Mouse (Mus musculus): ENCODE data around the gene Herpud1. TPM values are rescaled to one million over a fixed set of nuclear protein-coding genes. Genes with fewer than 3 reads are reported as not detected.

Gene Herpud1
- polyA plus RNA-seq, 1 experiment from 2014 or later = 66.5 TPM

DNA sequence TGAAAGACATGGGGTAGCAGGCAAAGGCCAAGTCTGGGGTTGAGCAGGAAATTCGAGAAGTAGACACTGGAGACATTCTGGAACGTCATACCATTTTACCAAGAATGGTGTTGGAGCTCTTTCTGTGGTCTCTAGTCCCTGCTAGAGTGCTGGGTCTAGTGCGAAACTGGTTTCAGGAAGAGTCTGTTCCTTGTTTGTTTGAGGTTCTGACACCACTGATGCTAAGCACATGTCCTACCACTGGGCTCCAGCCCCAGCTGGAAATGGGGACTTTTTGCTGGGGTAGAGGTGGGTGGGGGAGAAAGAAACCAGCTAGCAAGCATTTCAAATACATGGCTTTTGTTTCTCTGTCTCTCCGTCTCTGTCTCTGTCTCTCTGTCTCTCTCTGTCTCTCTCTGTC lies 9.2 kb upstream of the Herpud1 start:
- H3K4me1 ChIP-seq = no peaks in the 10 kb centered on the region
- no peak overlapping the region for H3K9ac ChIP-seq (replicated peaks)
- no peaks in the 10 kb centered on the region for H3K36me3 ChIP-seq
- H3K27ac ChIP-seq (replicated peaks) = no peak overlapping the region
- no peak for ATAC-seq (replicated peaks)
- H3K9me3 ChIP-seq = no peaks in the 10 kb centered on the region
- no peak overlapping the region for H3K4me3 ChIP-seq
- H3K4me2 ChIP-seq (replicated peaks) = no peak overlapping the region
- 86% methylated on average over 4 of the region's 4 CpGs for WGBS
- H3K27me3 ChIP-seq = no peaks in the 10 kb centered on the region

DNA sequence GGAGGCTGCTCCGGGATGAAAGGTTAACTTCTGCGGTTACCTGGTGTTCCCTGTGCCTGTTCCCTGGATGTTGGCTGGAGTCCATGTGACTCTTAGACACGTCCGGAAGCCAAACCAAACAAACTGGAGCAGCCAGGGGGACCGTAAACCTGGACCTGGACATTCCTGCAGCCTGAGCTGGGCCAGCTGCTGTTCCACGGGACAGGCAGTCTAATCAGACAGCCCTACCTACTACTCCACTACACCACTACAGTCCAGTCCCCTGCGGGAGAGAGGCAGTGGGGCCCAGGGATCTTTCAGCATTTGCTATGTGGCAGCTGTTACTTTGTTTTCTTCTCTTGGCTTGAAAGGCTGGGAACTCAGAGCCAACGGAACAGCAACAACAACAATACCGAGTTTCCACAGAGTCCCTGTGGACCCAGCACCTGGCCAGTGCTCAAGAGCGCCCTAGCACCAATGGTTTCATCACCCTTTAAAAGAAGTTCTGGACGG lies 8.5 kb upstream of the Herpud1 start:
- ATAC-seq (replicated peaks) = no peak
- no peaks in the 10 kb centered on the region for H3K4me1 ChIP-seq
- 73% methylated on average over 11 of the region's 11 CpGs for WGBS

DNA sequence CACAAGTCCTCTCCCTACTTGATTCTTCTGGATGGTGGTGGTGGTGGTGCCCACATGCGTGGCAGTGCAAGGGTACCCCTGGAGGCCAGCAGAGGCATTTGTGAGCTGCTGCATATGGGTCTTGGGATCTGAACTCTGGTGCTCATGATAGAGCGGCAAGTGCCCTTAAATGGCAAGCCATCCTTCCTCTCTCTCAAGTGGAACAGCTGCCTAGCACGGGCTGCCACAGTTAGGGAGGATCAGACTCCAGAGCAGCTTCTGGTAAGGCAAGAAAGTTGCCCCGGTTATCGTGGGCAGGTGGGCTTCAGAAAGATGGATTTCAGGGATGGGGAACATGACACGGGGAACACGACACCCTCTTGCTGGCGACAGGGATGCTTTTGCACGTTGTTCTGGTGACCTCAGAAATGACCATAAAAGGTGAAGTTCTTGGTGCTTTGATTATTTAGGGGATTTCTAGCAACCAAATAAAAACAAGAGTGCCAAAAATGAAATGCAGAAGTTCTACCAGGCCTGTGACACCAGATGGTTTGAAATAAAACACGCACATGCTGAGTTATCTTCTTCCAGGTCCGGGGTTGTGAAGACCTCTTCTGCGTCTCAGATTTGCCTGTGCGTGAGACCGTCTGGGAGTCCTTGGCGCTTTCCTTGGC lies 7.3 kb upstream of the Herpud1 start:
- H3K4me3 ChIP-seq = no peak overlapping the region
- no peaks in the 10 kb centered on the region for H3K9me3 ChIP-seq
- H3K27me3 ChIP-seq = no peaks in the 10 kb centered on the region
- H3K4me1 ChIP-seq = no peaks in the 10 kb centered on the region
- H3K36me3 ChIP-seq = no peaks in the 10 kb centered on the region
- ATAC-seq (replicated peaks) = no peak
- no peak overlapping the region for H3K27ac ChIP-seq (replicated peaks)
- 91% methylated on average over 15 of the region's 15 CpGs for WGBS
- H3K9ac ChIP-seq (replicated peaks) = no peak overlapping the region
- no peak overlapping the region for H3K4me2 ChIP-seq (replicated peaks)

More for the DNA sequence above, 8.5 kb upstream of the Herpud1 start:
- Histone ChIP-seq H3K9ac (replicated peaks) (no peak overlapping the region), H3K9me3 (no peaks in the 10 kb centered on the region), H3K4me3 (no peak overlapping the region), H3K4me2 (replicated peaks) (no peak overlapping the region), H3K27me3 (no peaks in the 10 kb centered on the region), H3K27ac (replicated peaks) (no peak overlapping the region), H3K36me3 (no peaks in the 10 kb centered on the region)

DNA sequence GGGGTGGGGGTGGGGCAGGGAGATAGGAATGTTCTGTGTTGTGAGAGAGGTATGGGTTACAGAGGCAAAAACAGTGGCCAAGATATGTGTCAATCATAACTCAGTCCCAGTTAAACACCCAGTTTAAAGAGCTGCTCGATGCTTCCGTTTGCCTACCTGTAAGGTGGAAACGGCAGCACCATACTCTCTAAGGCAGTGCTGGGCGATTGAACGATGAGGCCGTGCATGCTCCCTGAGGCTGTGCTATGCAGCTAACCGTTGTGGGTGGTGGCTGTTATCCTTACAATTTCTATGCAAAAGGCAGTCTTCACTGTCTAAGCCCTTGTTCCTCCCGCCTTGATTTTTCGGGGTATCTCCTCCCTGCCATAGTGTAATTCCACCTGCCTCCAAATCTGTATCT lies 6.6 kb upstream of the Herpud1 start:
- H3K4me2 ChIP-seq (replicated peaks) = no peak overlapping the region
- H3K4me1 ChIP-seq = no peaks in the 10 kb centered on the region
- no peak overlapping the region for H3K4me3 ChIP-seq
- H3K27ac ChIP-seq (replicated peaks) = no peak overlapping the region
- no peaks in the 10 kb centered on the region for H3K9me3 ChIP-seq
- no peak overlapping the region for H3K9ac ChIP-seq (replicated peaks)
- 95% methylated on average over 9 of the region's 9 CpGs for WGBS
- H3K27me3 ChIP-seq = no peaks in the 10 kb centered on the region
- ATAC-seq (replicated peaks) = no peak
- no peaks in the 10 kb centered on the region for H3K36me3 ChIP-seq

DNA sequence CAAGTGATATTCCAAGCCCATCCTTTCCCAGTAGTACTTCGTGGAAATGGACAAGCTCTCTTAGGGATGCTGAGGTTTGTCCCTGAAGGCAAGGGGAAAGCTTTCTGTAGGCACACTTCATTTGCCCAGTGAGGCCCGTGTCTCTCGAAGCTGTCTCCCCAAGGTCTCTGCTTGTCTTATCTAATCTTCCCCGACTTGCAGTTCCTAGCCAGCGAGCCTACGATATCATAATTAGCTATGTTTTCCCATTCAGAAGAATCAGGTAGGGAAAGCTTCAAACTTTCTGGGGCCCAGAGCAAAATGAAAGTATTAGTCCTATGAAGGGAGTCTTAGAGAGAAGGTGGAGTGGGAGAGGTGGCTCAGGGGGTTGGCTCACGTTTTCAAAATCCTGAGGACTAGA lies 2.1 kb upstream of the Herpud1 start:
- H3K27me3 ChIP-seq = no peaks in the 10 kb centered on the region
- H3K27ac ChIP-seq (replicated peaks) = no peak overlapping the region
- H3K36me3 ChIP-seq = no peaks in the 10 kb centered on the region
- WGBS = 90% methylated on average over 7 of the region's 7 CpGs
- no peak overlapping the region for H3K4me2 ChIP-seq (replicated peaks)
- no peaks in the 10 kb centered on the region for H3K9me3 ChIP-seq
- no peak overlapping the region for H3K4me3 ChIP-seq
- ATAC-seq (replicated peaks) = no peak
- no peak overlapping the region for H3K9ac ChIP-seq (replicated peaks)
- peaks cover 16% of the 10 kb centered on the region for H3K4me1 ChIP-seq

DNA sequence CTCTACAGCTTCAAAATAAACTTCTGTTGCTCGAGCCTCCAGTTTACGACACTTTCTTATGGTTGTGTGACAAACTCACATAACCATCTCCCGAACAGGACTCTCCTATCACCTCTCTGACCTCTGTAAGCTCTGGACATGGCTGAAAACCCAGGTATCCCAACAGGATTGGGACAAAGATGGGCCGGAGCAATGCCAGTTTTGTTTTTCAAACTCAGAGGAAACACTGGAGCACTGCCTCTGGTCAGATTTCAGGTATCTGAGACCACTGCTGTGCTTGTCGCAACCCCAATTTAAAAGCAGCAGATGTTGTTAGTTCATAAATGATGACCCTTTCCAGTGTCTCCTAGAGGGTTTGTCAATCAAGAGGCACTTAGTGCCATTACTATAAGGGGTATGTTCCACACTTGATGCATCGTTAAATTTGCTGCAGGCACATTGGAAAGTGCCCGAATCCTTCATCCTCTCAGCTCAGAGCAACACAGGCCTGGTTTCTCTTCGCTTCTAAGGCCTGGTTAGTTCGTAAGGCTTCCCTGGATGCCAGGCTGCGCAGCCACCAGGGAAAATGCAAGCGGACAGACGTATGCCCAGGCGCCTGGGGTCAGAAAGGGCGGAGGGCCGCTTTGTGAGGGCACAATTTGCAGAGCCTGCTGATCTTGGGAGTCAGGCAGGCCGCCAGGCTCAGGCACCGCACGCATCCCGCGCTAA lies 578 bp upstream of the Herpud1 start:
- ATAC-seq (replicated peaks) = no peak; the same call in 1 of the 2 replicates
- Histone ChIP-seq H3K36me3 (peaks cover 13% of the 10 kb centered on the region), H3K4me3 (peak overlapping the region; percentile 84), H3K27ac (replicated peaks) (peak overlapping the region; percentile 91), H3K27me3 (no peaks in the 10 kb centered on the region), H3K9me3 (no peaks in the 10 kb centered on the region), H3K4me2 (replicated peaks) (peak overlapping the region; percentile 77), H3K9ac (replicated peaks) (peak overlapping the region; percentile 90), H3K4me1 (peaks cover 16% of the 10 kb centered on the region)
- WGBS = 26% methylated on average over 20 of the region's 20 CpGs

DNA sequence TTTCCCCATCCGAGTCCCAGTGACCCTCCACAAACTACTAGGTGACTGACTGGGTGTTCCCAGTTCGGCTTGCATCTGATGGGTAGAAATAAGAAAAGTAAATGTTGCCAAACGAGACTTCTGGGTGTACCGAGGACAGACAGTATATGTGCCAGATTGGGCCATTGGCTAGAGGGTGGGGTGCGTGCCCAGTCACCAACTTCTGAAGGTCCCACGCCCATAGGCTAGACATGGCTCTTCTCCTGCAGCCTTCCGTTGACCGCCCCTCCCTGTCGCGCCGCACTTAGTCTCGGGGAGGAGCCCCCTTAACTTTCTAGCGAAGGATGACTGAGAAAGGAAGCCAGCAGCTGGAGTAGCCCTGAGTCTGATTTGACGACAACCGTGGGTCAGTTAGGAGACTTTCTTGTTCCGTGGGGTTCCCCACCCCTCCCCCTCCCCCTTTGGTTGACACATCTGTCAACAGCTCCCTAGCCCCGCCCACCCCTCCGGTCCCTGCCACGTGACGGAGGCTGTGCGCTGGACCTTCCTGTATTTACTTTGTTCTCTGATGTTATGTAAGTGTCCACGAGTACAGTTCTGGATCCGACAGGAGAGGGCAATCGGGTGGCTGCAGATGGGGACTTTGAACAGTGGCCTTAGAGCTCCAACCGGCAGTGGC lies 918 bp downstream of the Herpud1 start:
- Histone ChIP-seq H3K4me1 (peaks cover 16% of the 10 kb centered on the region), H3K4me3 (peak overlapping the region; percentile 84), H3K9ac (replicated peaks) (peak overlapping the region; percentile 90), H3K9me3 (no peaks in the 10 kb centered on the region), H3K27me3 (no peaks in the 10 kb centered on the region), H3K4me2 (replicated peaks) (peak overlapping the region; percentile 77), H3K27ac (replicated peaks) (peak overlapping the region; percentile 91), H3K36me3 (peaks cover 28% of the 10 kb centered on the region)
- 1% methylated on average over 24 of the region's 25 CpGs for WGBS
- peak; percentile 15; the same call in 1 of the 2 replicates for ATAC-seq (replicated peaks)

DNA sequence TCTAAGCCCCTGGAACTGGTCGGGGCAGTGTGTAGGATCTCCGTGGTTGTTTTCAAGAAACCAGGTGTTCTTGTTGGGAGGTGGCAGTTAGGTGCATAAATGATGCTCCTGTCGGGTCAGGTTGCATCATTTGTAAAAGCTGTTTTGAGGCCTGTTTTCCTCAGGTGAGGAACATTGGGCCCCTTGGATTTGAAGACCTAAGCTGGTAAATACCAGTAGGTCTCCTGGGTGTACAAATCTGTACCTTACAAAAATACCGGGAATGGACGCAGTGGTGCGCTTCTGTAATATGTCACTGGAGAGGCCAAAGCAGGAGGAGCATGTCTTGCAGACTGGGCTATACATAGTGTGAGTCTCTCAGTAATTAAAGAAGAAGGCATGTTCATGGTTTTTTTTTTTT lies 1.5 kb downstream of the Herpud1 start:
- Histone ChIP-seq H3K27ac (replicated peaks) (no peak overlapping the region), H3K4me3 (peak overlapping the region; percentile 84), H3K9me3 (no peaks in the 10 kb centered on the region), H3K9ac (replicated peaks) (peak overlapping the region; percentile 90), H3K36me3 (peaks cover 34% of the 10 kb centered on the region), H3K27me3 (no peaks in the 10 kb centered on the region), H3K4me2 (replicated peaks) (peak overlapping the region; percentile 77), H3K4me1 (peaks cover 16% of the 10 kb centered on the region)
- ATAC-seq (replicated peaks) = no peak
- 37% methylated on average over 6 of the region's 6 CpGs for WGBS

DNA sequence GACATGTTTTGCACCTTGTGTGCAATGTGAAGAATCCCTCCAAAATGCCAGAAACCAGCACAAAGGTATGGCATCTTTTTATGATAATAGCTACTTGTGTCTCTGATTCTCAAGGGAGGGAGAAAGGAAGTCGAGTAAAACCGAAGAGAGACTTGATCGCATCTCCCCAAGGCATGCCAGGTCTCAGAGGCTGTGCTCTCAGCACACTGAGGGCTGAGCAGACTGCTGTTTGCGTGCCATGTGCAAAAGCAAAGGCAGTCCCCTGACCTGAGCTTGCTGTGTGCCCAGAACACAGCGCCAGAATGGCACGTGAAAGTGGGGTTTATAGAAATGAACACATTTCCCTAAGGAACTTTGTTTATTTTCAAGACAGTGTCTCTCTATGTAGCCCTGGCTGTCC lies 3.3 kb downstream of the Herpud1 start:
- Histone ChIP-seq H3K4me3 (no peak overlapping the region), H3K9ac (replicated peaks) (no peak overlapping the region), H3K4me1 (peaks cover 16% of the 10 kb centered on the region), H3K4me2 (replicated peaks) (no peak overlapping the region), H3K36me3 (peaks cover 50% of the 10 kb centered on the region), H3K9me3 (no peaks in the 10 kb centered on the region), H3K27ac (replicated peaks) (no peak overlapping the region), H3K27me3 (no peaks in the 10 kb centered on the region)
- WGBS = 89% methylated on average over 6 of the region's 6 CpGs
- ATAC-seq (replicated peaks) = no peak

DNA sequence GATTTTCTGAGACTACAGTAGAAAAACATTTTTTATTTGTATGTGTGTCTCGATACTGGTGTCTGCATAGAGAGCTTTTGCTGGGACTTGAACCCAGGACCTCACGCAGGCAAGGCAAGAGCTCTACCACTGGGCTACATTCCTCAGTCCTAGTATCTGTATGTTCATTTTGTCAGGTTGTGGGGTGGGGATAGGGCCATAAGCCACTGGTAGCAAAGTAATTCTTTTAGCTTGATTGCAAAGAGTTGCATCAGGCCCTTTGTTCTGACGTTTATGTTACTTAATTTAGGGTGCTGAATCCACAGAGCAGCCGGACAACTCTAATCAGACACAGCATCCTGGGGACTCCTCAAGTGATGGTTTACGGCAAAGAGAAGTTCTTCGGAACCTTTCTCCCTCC lies 4.2 kb downstream of the Herpud1 start:
- Histone ChIP-seq H3K4me3 (no peak overlapping the region), H3K9me3 (no peaks in the 10 kb centered on the region), H3K36me3 (peaks cover 59% of the 10 kb centered on the region), H3K9ac (replicated peaks) (no peak overlapping the region), H3K27me3 (no peaks in the 10 kb centered on the region), H3K4me2 (replicated peaks) (no peak overlapping the region), H3K27ac (replicated peaks) (no peak overlapping the region), H3K4me1 (peaks cover 16% of the 10 kb centered on the region)
- no peak for ATAC-seq (replicated peaks)
- 95% methylated on average over 6 of the region's 6 CpGs for WGBS

DNA sequence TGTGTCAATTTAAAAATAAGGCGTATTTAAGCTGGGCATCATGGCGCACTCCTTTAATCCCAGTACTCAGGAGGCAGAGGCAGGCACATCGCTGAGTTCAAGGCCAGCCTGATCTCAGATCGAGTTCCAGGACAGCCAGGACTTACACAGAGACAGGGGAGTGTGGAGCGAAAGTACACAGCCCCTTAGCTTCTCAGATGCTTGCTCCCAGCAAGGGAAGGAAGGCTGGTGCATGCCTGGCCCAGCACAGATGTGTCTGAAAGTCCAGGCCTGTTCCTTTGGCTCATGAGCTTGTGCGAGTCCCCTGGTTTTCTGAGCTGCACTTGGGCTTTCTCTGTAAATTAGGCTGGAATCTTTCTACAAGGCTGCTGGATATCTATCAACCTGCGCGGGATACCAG lies 4.7 kb downstream of the Herpud1 start:
- peaks cover 63% of the 10 kb centered on the region for H3K36me3 ChIP-seq
- H3K9me3 ChIP-seq = no peaks in the 10 kb centered on the region
- no peak overlapping the region for H3K4me3 ChIP-seq
- H3K4me1 ChIP-seq = peaks cover 11% of the 10 kb centered on the region
- no peak overlapping the region for H3K27ac ChIP-seq (replicated peaks)
- H3K9ac ChIP-seq (replicated peaks) = no peak overlapping the region
- H3K4me2 ChIP-seq (replicated peaks) = no peak overlapping the region
- 96% methylated on average over 8 of the region's 8 CpGs for WGBS
- ATAC-seq (replicated peaks) = no peak
- H3K27me3 ChIP-seq = no peaks in the 10 kb centered on the region

DNA sequence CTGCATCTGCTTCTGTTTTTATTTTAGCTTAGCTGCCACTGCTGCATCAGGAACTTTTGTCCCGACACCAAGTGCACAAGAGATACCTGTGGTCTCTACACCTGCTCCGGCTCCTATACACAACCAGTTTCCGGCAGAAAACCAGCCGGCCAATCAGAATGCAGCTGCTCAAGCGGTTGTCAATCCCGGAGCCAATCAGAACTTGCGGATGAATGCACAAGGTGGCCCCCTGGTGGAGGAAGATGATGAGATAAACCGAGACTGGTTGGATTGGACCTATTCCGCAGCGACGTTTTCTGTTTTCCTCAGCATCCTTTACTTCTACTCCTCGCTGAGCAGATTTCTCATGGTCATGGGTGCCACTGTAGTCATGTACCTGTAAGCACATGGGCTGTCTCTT lies 5.9 kb downstream of the Herpud1 start:
- Histone ChIP-seq H3K27me3 (no peaks in the 10 kb centered on the region), H3K4me1 (peaks cover 11% of the 10 kb centered on the region), H3K9me3 (no peaks in the 10 kb centered on the region), H3K27ac (replicated peaks) (no peak overlapping the region), H3K9ac (replicated peaks) (no peak overlapping the region), H3K4me2 (replicated peaks) (no peak overlapping the region), H3K36me3 (peaks cover 66% of the 10 kb centered on the region), H3K4me3 (no peak overlapping the region)
- 82% methylated on average over 12 of the region's 12 CpGs for WGBS
- no peak for ATAC-seq (replicated peaks)

Measured in forebrain, embryonic 15.5 days (tissue).